8 mouse cellular contexts compared by ENCODE assay signal in the genomic region with DNA sequence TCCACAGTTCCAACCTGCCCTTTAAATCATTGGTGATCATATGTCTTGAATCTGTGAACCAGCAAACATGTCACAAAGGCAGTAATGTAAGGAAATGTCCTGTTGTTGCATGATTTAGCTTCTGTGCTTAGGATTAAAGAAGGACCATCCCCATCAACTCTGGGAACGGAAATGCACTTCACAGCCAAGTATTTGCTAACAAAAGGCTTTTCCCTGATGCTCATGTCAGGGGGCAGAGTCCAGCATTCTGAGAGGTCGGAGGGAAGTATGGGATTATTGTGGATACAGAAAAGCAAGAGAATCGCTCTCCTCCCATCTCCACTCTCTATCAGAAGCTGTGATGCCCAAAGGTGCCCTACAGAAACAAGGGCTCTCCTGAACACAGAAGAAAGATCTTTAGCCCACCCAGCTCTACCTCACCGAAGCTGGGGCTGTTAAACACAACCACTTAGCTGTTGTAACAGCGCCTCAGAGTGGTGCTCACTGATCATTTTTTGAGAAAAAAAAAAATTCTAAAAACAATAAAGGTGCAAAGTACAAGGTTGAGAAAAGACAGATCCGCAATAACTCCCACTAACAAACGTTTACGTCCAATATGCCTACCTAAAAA. TPM values are rescaled to one million over a fixed set of nuclear protein-coding genes. Genes with fewer than 3 reads are reported as not detected.
DNase-seq lines count a peak whose midpoint lies in the region; ATAC-seq lines count a peak whose summit lies in the region.

No protein-coding gene starts in this region.

- no peak for ATAC-seq in embryonic facial prominence, embryonic 13.5 days (ENCODE audit: insufficient number of reproducible peaks, insufficient read depth, low FRiP score, low TSS enrichment, low read depth)
- ATAC-seq in intestine, embryonic 15.5 days: no peak
- no peak for ATAC-seq in midbrain, embryonic 13.5 days

- H3K27me3 ChIP-seq in embryonic facial prominence, embryonic 13.5 days: no peaks in the 10 kb centered on the region
- no peaks in the 10 kb centered on the region for H3K27me3 ChIP-seq in intestine, embryonic 15.5 days (replicated peaks)
- no peaks in the 10 kb centered on the region for H3K27me3 ChIP-seq in midbrain, embryonic 13.5 days

- H3K9me3 ChIP-seq in embryonic facial prominence, embryonic 13.5 days: no peaks in the 10 kb centered on the region
- H3K9me3 ChIP-seq in intestine, embryonic 15.5 days: no peaks in the 10 kb centered on the region
- no peaks in the 10 kb centered on the region for H3K9me3 ChIP-seq in midbrain, embryonic 13.5 days

- no peaks in the 10 kb centered on the region for H3K36me3 ChIP-seq in embryonic facial prominence, embryonic 13.5 days
- H3K36me3 ChIP-seq in intestine, embryonic 15.5 days: no peaks in the 10 kb centered on the region
- peaks cover 5% of the 10 kb centered on the region for H3K36me3 ChIP-seq in midbrain, embryonic 13.5 days

- WGBS in embryonic facial prominence, embryonic 13.5 days: 55% methylated on average over 8 of the region's 8 CpGs
- WGBS in intestine, embryonic 15.5 days: 36% methylated on average over 8 of the region's 8 CpGs
- WGBS in midbrain, embryonic 13.5 days: 43% methylated on average over 8 of the region's 8 CpGs

- DNase-seq in heart, adult 8-10 months (ENCODE audit: low spot score): peak; percentile 14
- DNase-seq in heart, adult 11 months: no peak
- no peak for DNase-seq in ovary, adult 18-20 months (ENCODE audit: low spot score)
- no peak for DNase-seq in urinary bladder, postnatal 36 days (ENCODE audit: low spot score in 2 of 2)
- DNase-seq in urinary bladder, adult 18-20 months (ENCODE audit: low spot score in 2 of 2): no peak

- H3K4me3 ChIP-seq in embryonic facial prominence, embryonic 13.5 days: peak overlapping the region; percentile 83; the same call in 1 of the 2 replicates
- peak overlapping the region; percentile 90 for H3K4me3 ChIP-seq in intestine, embryonic 15.5 days (replicated peaks)
- peak overlapping the region; percentile 79 for H3K4me3 ChIP-seq in midbrain, embryonic 13.5 days (replicated peaks)

- no peak overlapping the region for H3K27ac ChIP-seq in embryonic facial prominence, embryonic 13.5 days
- H3K27ac ChIP-seq in intestine, embryonic 15.5 days: no peak overlapping the region
- H3K27ac ChIP-seq in midbrain, embryonic 13.5 days: peak overlapping the region; percentile 44; the same call in 1 of the 2 replicates

- H3K9ac ChIP-seq in embryonic facial prominence, embryonic 13.5 days: no peak overlapping the region
- no peak overlapping the region for H3K9ac ChIP-seq in intestine, embryonic 15.5 days
- H3K9ac ChIP-seq in midbrain, embryonic 13.5 days (replicated peaks): peak overlapping the region; percentile 37; the same call in 1 of the 2 replicates

- peaks cover 12% of the 10 kb centered on the region for H3K4me1 ChIP-seq in embryonic facial prominence, embryonic 13.5 days
- peaks cover 8% of the 10 kb centered on the region; the same call in 1 of the 2 replicates for H3K4me1 ChIP-seq in intestine, embryonic 15.5 days (replicated peaks)
- H3K4me1 ChIP-seq in midbrain, embryonic 13.5 days (replicated peaks): peaks cover 31% of the 10 kb centered on the region

- H3K4me2 ChIP-seq in embryonic facial prominence, embryonic 13.5 days: peak overlapping the region; percentile 100
- peak overlapping the region; percentile 56 for H3K4me2 ChIP-seq in intestine, embryonic 15.5 days (replicated peaks)
- H3K4me2 ChIP-seq in midbrain, embryonic 13.5 days (replicated peaks): peak overlapping the region; percentile 99

RNA-seq across cellular contexts. Expression of gene Kdm1b, which starts 1.2 kb away (rescaled TPM):
- 10 to 100 TPM in 3 of 4 experiments, 1 to 10 TPM in 1; 9.0 to 12.2 (median 11.1) TPM for total RNA-seq in heart, adult 8-10 months (2022)
- 13.0 and 13.4 TPM in 2 replicates for polyA plus RNA-seq in embryonic facial prominence, embryonic 13.5 days (2015; fragmentation: Nextera tagmentation; extraction: Ambion mirVana)
- 11.0 and 11.1 TPM in 2 replicates for polyA plus RNA-seq in intestine, embryonic 15.5 days (2015; fragmentation: Nextera tagmentation; extraction: Ambion mirVana)
- 20.6 and 22.3 TPM in 2 replicates for polyA plus RNA-seq in midbrain, embryonic 13.5 days (2015; fragmentation: Nextera tagmentation; extraction: Ambion mirVana)

RNA-seq across cellular contexts. Expression of gene Tpmt, which starts 2.4 kb away (rescaled TPM):
- total RNA-seq in heart, adult 8-10 months (2022): 1 to 10 TPM; 2.9 to 7.7 (median 4.4) TPM
- polyA plus RNA-seq in embryonic facial prominence, embryonic 13.5 days (2015; fragmentation: Nextera tagmentation; extraction: Ambion mirVana): 20.2 and 23.7 TPM in 2 replicates
- polyA plus RNA-seq in intestine, embryonic 15.5 days (2015; fragmentation: Nextera tagmentation; extraction: Ambion mirVana): 24.1 and 24.2 TPM in 2 replicates
- 30.0 and 32.3 TPM in 2 replicates for polyA plus RNA-seq in midbrain, embryonic 13.5 days (2015; fragmentation: Nextera tagmentation; extraction: Ambion mirVana)

RNA-seq across cellular contexts. Expression of gene Nhlrc1, which starts 27.5 kb away (rescaled TPM):
- total RNA-seq in heart, adult 8-10 months (2022): 1 to 10 TPM; 6.5 to 7.1 (median 6.7) TPM
- polyA plus RNA-seq in embryonic facial prominence, embryonic 13.5 days (2015; fragmentation: Nextera tagmentation; extraction: Ambion mirVana): 4.4 and 5.7 TPM in 2 replicates
- 3.5 and 3.9 TPM in 2 replicates for polyA plus RNA-seq in intestine, embryonic 15.5 days (2015; fragmentation: Nextera tagmentation; extraction: Ambion mirVana)
- 10.1 and 12.2 TPM in 2 replicates for polyA plus RNA-seq in midbrain, embryonic 13.5 days (2015; fragmentation: Nextera tagmentation; extraction: Ambion mirVana)
